Mouse (Mus musculus): ENCODE measurements around the gene Amacr. TPM values are rescaled to one million over a fixed set of nuclear protein-coding genes. Genes with fewer than 3 reads are reported as not detected.

Gene Amacr
- total and polyA plus RNA-seq, 2 experiments from 2014 or later: 10.3 to 10.6 TPM

DNA sequence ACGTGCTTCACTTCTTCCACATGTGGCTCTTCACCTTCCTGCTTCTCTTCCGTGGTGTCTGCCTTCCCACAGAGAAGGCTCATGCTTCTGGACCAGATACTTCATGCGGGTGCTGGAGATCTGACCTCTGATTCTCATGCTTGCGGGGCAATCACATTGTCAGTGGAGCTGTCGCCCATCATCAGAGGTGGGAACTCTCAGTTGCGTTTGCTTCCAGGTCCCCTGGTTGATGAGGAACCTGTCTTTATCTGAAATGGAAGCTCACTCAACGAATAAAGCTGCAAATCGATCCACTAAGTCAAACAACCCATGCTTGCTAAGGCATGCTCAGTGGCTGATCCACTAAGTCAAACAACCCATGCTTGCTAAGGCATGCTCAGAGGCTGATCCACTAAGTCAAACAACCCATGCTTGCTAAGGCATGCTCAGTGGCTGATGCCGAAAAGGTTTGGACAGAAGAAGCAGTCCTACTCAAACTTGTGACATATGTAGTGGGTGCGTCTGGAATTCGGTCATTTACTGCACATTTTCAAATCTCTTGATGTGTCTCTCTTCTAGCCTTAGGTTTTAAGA, 29.5 kb downstream of the Amacr start:
- Histone ChIP-seq H3K27ac (ENCODE audit: low read depth, low read length) (no peak overlapping the region), H3K4me2 (ENCODE audit: low read depth) (no peak overlapping the region), H3K4me3 (ENCODE audit: low read depth, low read length) (no peak overlapping the region), H3K9ac (no peak overlapping the region), H3K9me3 (ENCODE audit: low read length) (no peaks in the 10 kb centered on the region), H3K27me3 (ENCODE audit: insufficient read depth, low read length) (no peaks in the 10 kb centered on the region), H3K4me1 (ENCODE audit: insufficient read depth) (no peaks in the 10 kb centered on the region), H3K36me3 (ENCODE audit: insufficient read depth) (no peaks in the 10 kb centered on the region)
- DNase-seq: no peak
- TF ChIP-seq CTCF (IDR thresholded peaks at IDR 0.05; ENCODE audit: low read depth): no peak
- WGBS: 93% methylated on average over 11 of the region's 11 CpGs
- no peak for ATAC-seq

DNA sequence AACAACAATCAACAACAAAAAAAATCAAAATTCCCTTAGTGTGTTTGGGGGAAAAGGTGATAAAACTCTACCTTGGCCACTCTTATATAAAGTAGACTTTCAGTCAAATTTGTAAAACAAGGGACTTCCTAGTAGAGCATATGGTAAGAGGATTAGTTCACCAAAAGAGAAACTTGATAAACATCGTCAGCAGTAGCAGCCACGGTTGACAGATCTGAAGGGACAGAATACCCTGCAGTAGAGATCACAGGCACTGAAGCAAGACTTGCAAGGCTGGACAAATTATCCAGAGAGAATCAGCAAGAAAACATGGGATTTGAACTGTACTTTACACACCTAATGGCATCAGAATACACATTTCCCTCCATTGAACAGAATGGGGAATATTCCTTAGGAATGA, 33.4 kb downstream of the Amacr start:
- Histone ChIP-seq H3K27me3 (ENCODE audit: insufficient read depth, low read length) (no peaks in the 10 kb centered on the region), H3K4me1 (ENCODE audit: insufficient read depth) (no peaks in the 10 kb centered on the region), H3K4me2 (ENCODE audit: low read depth) (no peak overlapping the region), H3K9ac (no peak overlapping the region), H3K9me3 (ENCODE audit: low read length) (no peaks in the 10 kb centered on the region), H3K27ac (ENCODE audit: low read depth, low read length) (no peak overlapping the region), H3K36me3 (ENCODE audit: insufficient read depth) (no peaks in the 10 kb centered on the region), H3K4me3 (ENCODE audit: low read depth, low read length) (no peak overlapping the region)
- 35% methylated on average over 2 of the region's 2 CpGs for WGBS
- DNase-seq (no peak), ATAC-seq (no peak)
- no peak for TF ChIP-seq CTCF (IDR thresholded peaks at IDR 0.05; ENCODE audit: low read depth)

DNA sequence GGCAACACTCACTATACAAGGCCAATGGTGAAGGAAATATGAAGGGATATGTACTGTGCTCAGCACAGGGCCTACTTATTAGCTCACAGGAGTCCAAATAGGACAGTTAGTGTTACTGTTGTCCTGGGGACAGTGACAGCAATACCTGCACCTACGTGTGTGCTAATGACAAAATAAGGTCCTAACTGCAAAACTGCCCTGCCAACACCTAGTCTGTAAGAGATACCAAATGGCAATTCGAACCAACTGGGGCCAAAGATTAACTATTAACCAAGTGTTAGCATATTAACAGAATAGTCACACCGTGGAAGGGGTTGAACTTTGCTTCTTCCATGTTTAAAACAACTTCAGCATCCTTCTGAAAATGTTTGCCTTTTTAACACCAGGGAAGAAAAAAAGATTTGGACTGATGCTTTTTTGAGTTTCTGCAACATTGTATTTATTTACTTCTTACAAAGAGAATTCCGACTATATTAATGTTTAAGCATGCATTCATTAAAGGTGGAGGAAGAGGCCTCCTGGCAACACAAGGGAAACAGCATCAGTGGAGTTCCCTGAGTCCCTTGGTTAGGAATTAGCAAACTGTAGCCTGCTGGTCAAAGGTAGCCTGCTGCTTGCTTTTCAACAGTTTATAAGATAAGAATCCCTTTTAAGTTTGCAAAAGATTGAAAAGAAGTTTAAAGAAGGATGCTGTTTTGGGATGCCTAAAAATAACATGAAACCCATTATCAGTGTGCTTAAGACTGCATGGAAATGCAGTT, 45.4 kb downstream of the Amacr start:
- Histone ChIP-seq H3K4me2 (ENCODE audit: low read depth) (no peak overlapping the region), H3K27ac (ENCODE audit: low read depth, low read length) (no peak overlapping the region), H3K4me1 (ENCODE audit: insufficient read depth) (no peaks in the 10 kb centered on the region), H3K4me3 (ENCODE audit: low read depth, low read length) (no peak overlapping the region), H3K36me3 (ENCODE audit: insufficient read depth) (no peaks in the 10 kb centered on the region), H3K9me3 (ENCODE audit: low read length) (no peaks in the 10 kb centered on the region), H3K9ac (no peak overlapping the region), H3K27me3 (ENCODE audit: insufficient read depth, low read length) (no peaks in the 10 kb centered on the region)
- WGBS: 79% methylated on average over 4 of the region's 4 CpGs
- DNase-seq (no peak), ATAC-seq (no peak)
- no peak for TF ChIP-seq CTCF (IDR thresholded peaks at IDR 0.05; ENCODE audit: low read depth)

DNA sequence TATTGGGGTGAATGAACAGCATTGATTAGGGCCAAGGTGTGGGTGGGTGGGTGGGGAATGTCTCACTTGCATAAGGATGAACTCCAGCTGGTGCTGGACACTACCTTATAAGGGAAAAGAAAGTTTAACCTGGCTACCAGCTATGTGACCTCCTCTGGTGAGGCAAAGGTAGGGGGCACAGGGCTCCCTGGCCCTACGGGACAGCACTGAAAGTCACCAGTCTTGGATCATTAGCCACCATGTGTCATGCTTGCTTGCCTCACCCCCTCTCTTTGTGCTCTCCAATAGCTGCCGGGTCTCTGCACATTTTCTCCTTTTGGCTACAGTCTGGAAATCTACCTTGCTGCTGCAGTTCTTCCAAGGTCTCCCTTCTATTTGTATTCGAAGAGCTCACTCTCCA, 48.6 kb downstream of the Amacr start:
- H3K27me3 ChIP-seq (ENCODE audit: insufficient read depth, low read length): peaks cover 11% of the 10 kb centered on the region
- WGBS: 72% methylated on average over 3 of the region's 3 CpGs

DNA sequence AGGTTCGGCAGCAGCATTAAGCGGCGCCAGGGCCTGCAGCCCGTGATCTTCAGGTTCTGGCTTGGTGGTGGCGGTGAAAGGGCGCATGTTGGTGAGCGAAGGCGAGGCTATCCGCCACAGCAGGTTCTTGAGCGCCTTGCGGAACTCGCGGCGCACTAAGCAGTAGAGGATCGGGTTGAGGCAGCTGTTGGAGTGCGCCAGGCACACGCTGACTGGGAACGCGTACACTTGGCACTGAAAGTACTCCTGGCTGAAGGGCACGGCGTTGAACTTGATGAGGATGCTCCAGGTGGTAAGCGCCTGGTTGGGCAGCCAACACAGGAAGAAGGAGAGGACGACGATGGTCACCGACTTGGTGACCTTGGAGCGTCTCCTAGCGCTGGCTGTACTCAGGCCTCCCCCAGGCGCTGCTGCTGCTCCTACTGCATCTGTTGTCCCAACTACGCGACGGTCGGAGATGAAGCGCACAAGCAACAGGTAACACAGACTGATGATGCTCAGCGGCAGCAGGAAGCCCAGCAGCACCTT, 54.5 kb downstream of the Amacr start:
- Histone ChIP-seq H3K36me3 (ENCODE audit: insufficient read depth) (no peaks in the 10 kb centered on the region), H3K9me3 (ENCODE audit: low read length) (no peaks in the 10 kb centered on the region), H3K4me3 (ENCODE audit: low read depth, low read length) (peak overlapping the region; percentile 42), H3K4me1 (ENCODE audit: insufficient read depth) (peaks cover 6% of the 10 kb centered on the region; the same call in 1 of the 2 replicates), H3K4me2 (ENCODE audit: low read depth) (peak overlapping the region; percentile 72), H3K27me3 (ENCODE audit: insufficient read depth, low read length) (peaks cover 38% of the 10 kb centered on the region), H3K27ac (ENCODE audit: low read depth, low read length) (no peak overlapping the region), H3K9ac (no peak overlapping the region)
- 5% methylated on average over 34 of the region's 34 CpGs for WGBS
- ATAC-seq (peak; percentile 64), DNase-seq (peak; percentile 39)
- TF ChIP-seq CTCF (IDR thresholded peaks at IDR 0.05; ENCODE audit: low read depth): no peak

More for the DNA sequence above, 48.6 kb downstream of the Amacr start:
- Histone ChIP-seq H3K9me3 (ENCODE audit: low read length) (no peaks in the 10 kb centered on the region), H3K4me3 (ENCODE audit: low read depth, low read length) (no peak overlapping the region), H3K27ac (ENCODE audit: low read depth, low read length) (no peak overlapping the region), H3K9ac (no peak overlapping the region), H3K36me3 (ENCODE audit: insufficient read depth) (no peaks in the 10 kb centered on the region), H3K4me1 (ENCODE audit: insufficient read depth) (no peaks in the 10 kb centered on the region), H3K4me2 (ENCODE audit: low read depth) (no peak overlapping the region)
- ATAC-seq: no peak
- TF ChIP-seq CTCF (IDR thresholded peaks at IDR 0.05; ENCODE audit: low read depth): no peak
- no peak for DNase-seq

DNA sequence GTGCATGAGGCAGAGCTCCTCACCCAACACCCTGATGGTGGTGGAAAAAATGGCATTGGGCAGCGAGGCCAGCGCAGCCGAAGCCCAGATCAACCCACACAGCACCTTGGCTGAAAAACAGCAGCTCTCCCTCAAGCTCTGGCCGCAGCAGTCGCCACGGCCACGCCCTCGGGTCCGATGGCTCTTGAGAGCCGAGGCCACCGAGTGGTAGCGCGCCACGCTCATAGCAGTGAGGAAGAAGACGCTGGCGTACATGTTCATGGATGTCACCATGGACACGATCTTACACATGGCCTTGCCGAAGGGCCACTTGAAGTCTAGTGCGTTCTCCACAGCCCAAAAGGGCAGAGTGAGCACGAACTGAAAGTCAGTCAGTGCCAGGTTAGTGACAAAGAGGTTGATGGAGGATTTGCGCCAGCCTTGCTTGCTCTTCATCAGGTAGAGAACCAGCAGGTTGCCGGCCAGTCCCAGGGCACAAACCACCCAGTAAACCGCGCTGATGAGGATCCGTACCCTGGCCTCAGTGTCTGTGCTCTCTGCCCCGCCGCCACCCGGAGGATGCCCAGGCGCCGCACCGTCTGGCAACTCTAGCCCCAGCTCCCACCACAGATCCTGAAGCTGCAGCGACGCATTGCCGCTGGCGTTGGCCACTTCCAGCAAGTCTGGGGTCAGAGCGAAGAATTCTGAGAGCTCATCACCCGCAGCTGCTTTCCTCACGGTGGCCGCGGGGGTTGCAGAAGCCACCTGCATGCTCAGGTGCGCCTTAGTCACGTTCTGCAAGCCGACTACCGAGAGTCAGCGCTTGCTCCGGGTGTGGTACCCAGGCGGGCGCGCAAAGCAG, 55.2 kb downstream of the Amacr start:
- no peak for TF ChIP-seq CTCF (IDR thresholded peaks at IDR 0.05; ENCODE audit: low read depth)
- Histone ChIP-seq H3K27me3 (ENCODE audit: insufficient read depth, low read length) (peaks cover 38% of the 10 kb centered on the region), H3K4me2 (ENCODE audit: low read depth) (peak overlapping the region; percentile 72), H3K27ac (ENCODE audit: low read depth, low read length) (no peak overlapping the region), H3K9me3 (ENCODE audit: low read length) (no peaks in the 10 kb centered on the region), H3K4me1 (ENCODE audit: insufficient read depth) (peaks cover 6% of the 10 kb centered on the region; the same call in 1 of the 2 replicates), H3K36me3 (ENCODE audit: insufficient read depth) (no peaks in the 10 kb centered on the region), H3K9ac (peak overlapping the region; percentile 41), H3K4me3 (ENCODE audit: low read depth, low read length) (peak overlapping the region; percentile 42)
- 2% methylated on average over 49 of the region's 49 CpGs for WGBS
- DNase-seq (peak; percentile 15), ATAC-seq (peak; percentile 34)
